Mouse (Mus musculus) kidney, adult 18-20 months (tissue): ENCODE measurements around the gene Col4a3.

ENCODE experiments used
- DNase-seq: peaks from one replicate; pipeline ENCODE4 v3.0.0; 2021

The Col4a3 gene

DNA sequence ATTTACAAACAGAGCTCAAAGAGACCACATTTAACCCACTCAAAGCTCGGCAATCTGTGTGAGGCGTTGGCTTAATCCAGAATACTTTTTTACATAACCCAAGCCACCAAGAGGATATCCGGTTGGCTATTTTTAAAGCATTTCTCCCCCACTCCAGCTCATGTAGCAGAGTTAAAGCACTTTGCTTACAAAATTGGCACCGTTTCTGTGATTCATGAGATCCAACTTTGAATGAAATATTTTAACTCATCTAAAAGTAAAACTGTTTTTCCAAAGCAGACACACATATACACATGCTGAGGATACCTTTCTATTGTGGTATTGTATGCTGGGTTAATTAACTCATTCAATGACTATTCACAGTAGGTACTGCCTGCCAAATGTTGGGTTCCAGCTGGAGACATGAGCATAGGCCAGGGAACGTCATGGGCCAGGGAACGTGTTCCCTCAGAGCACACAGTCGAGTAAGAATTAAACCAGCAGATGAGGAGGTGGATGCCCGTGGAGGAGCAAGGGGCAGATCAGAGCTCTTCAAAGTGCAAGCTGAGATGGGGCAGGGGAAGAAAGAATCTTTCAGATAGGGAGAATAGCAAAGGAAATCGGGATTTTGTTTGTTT is 22.0 kb downstream of the Col4a3 start:
- DNase-seq = no peak

- no peak for DNase-seq
These were observed 25.4 kb downstream of the Col4a3 start for GRCm38 (mm10) chr1:82612061-82612660.

GRCm38 (mm10) chr1:82618001-82618400 is 31.3 kb downstream of the Col4a3 start:
- no peak for DNase-seq

GRCm38 (mm10) chr1:82618592-82618991 is 31.9 kb downstream of the Col4a3 start:
- peak; percentile 70 for DNase-seq

GRCm38 (mm10) chr1:82619981-82620380 is 33.3 kb downstream of the Col4a3 start:
- DNase-seq = no peak

DNA sequence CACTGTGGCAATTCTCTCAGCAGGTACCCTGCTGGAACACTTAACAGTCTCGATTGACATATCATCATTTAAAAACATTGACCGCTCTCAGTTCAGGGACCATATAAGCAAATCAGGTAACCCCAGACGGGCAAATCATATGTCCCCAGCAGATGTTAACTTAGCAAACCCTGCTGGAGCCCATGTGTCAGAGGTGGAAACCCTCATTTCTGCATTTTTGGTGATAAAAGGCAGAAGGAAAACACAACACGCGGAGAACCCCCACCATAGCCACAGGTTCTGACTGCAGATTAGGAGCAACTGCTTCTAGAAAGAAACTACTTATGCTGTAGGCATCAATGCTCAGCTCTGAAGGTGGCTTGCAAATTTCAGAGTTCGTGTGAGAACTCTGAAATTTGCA is 38.2 kb downstream of the Col4a3 start:
- no peak for DNase-seq

DNA sequence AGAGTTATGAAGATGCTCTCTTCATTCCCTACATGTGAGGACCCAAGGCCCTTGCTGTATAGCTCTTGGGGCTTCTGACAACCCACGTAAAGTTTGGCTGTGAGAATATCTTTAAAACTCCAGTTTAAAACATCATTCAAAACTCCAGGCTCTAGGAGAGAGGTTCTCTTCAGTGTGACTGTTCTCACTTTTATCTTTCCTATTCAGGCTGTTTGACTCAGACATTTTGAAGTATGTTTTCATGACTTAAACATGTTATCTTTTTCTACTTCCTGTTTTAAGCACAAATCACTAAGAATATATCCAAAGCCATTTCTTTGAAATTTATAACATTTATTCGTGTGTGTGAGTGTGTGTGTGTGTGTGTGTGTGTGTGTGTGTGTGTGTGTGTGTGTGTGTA is 38.8 kb downstream of the Col4a3 start:
- DNase-seq = no peak

DNA sequence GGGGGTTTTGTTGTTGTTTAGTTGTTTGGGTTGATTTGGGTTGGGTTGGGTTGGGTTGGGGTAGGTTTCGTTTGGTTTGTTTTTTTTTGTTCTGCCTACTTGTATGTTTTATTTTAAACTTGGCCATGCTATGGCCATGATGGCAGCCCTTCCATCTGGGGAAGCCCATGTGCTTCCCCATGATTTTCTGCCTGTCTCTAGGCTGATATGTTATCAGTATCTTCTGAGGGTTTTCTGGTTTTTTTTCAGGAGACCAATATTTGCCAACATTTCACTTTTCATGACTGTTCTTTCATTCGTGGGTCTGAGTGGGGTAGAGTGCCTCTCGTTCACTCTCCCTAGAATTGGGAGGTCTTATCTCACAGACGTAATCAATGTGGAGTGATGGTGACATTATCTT is 40.9 kb downstream of the Col4a3 start:
- DNase-seq = no peak

DNA sequence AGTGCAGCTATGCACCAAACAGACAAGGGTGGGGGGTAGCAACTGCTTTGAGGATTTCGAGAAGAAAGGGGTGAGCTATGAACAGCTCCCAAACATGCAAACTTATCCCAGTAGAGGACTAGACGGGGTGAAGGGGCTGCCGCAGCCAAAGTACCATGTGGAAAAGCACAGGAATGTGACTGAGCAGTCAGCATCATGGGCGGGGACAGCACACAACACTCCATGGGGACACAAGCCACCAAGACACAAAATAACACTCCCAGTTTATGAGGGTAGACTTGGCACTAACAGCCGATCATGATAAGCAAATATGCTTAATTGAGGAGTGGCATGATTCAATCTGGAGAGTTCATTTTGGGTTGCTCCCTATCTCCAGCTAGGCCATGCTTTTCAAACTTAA is 42.8 kb downstream of the Col4a3 start:
- DNase-seq = no peak

- no peak for DNase-seq
These were observed 44.6 kb downstream of the Col4a3 start for GRCm38 (mm10) chr1:82631169-82631792.

GRCm38 (mm10) chr1:82634545-82635253 is 48.0 kb downstream of the Col4a3 start:
- DNase-seq = peak; percentile 93

- DNase-seq = no peak
These were observed 48.5 kb downstream of the Col4a3 start for GRCm38 (mm10) chr1:82635254-82635620.

DNA sequence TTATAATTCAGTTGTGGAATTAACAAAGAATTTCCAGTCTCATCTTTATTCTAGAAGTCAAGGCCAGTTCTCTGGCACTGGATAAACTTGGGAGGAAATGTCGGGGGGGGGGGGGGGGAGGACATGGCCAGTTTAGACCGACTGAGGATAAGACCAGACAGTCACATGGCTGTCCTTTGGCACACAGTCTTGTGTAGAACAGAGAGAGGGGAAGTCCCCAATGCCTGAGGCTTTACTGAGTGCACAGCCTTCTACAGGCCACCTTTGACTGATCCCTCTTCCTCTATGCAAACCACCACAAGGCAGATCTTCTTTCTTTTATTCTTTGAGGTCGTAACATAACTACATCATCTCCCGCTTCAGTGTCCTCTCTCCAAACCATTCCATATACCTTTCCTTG is 49.6 kb downstream of the Col4a3 start:
- DNase-seq = no peak

- DNase-seq = no peak
These were observed 50.7 kb downstream of the Col4a3 start for GRCm38 (mm10) chr1:82637414-82637813.

- no peak for DNase-seq
These were observed 51.7 kb downstream of the Col4a3 start for GRCm38 (mm10) chr1:82638428-82638827.

- peak; percentile 79 for DNase-seq
These were observed 54.7 kb downstream of the Col4a3 start for GRCm38 (mm10) chr1:82641316-82641987.

- no peak for DNase-seq
These were observed 61.3 kb downstream of the Col4a3 start for GRCm38 (mm10) chr1:82647989-82648388.

- no peak for DNase-seq
These were observed 64.1 kb downstream of the Col4a3 start for GRCm38 (mm10) chr1:82650868-82651267.

DNA sequence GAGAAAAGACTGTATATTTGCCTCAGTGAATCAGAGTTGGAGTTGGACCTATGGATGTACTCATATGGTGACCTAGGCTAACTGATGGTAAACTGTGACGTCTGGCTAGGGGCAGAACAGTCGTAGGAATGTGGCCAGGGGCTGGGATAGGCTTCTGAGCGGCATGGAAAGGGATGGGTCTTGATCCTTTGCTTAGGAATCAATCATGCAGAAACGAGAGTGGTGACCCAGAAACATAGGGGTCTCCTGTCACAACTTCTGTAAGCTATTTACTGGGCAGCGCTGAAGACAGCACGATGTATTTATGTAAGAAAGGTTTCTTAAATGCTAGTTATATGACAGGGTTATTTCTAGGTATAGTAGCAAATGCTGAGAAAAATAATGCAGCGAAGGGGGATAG is 67.3 kb downstream of the Col4a3 start:
- DNase-seq = no peak

DNA sequence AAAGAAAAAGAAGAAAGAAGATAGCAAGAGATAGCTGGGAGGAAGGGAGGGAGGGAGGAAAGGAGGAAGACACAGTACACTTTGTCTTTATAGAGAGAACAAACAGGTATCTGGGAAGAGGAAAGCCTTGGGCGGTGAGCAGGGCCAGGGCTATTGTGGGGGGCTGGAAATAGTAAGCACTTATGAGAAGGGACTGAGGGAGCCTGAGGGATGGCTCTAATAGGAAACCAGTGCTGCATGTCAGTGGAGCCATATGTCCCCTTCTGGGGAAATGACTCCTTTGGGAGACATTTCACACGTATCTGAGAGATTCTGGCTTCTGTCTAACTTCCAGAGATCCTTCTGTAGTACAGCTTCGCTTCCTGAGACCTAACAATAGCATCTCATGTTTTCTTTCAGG is 69.7 kb downstream of the Col4a3 start:
- no peak for DNase-seq

GRCm38 (mm10) chr1:82662269-82662668 is 75.5 kb downstream of the Col4a3 start:
- DNase-seq = no peak

GRCm38 (mm10) chr1:82663522-82663921 is 76.8 kb downstream of the Col4a3 start:
- no peak for DNase-seq

- no peak for DNase-seq
These were observed 99.6 kb downstream of the Col4a3 start for GRCm38 (mm10) chr1:82686328-82686727.
